Mouse (Mus musculus) limb, embryonic 14.5 days (tissue): Measurements from ENCODE around the gene Gpr25. TPM values are rescaled to one million over a fixed set of nuclear protein-coding genes. Genes with fewer than 3 reads are reported as not detected.

Source experiments
- ATAC-seq: fragments of 200-750 bp; cut with Nextera tagmentation; 2 replicates; pipeline ENCODE4 v1.8.0; 2017; ENCODE audit warnings: low read depth, moderate number of reproducible peaks, moderate TSS enrichment; ENCODE audit not compliant: low FRiP score
- DNase-seq: peaks from one replicate; pipeline ENCODE4 v3.0.0-alpha.2; 2015; ENCODE audit warnings: low spot score
- H3K27ac ChIP-seq: fragments of 300-500 bp; sonication (generic); replicated peaks from 2 replicates; pipeline ENCODE4 v1.5.1; 2014; ENCODE audit warnings: low read depth, mild to moderate bottlenecking, low read length, moderate library complexity, mixed read lengths
- H3K27me3 ChIP-seq: fragments of 300-500 bp; sonication (generic); 2 replicates; pipeline ENCODE4 v1.6.1; 2014; ENCODE audit warnings: low read length, mixed read lengths; ENCODE audit not compliant: control insufficient read depth, insufficient read depth
- H3K36me3 ChIP-seq: fragments of 300-500 bp; sonication (generic); 2 replicates; pipeline ENCODE4 v1.6.1; 2014; ENCODE audit warnings: mild to moderate bottlenecking, low read length, moderate library complexity, mixed read lengths; ENCODE audit not compliant: control insufficient read depth, insufficient read depth
- H3K4me1 ChIP-seq: fragments of 300-500 bp; sonication (generic); 2 replicates; pipeline ENCODE4 v1.6.1; 2014; ENCODE audit warnings: antibody characterized with exemption, low read length, mixed read lengths; ENCODE audit not compliant: control insufficient read depth, insufficient read depth
- H3K4me2 ChIP-seq: fragments of 300-500 bp; sonication (generic); replicated peaks from 2 replicates; pipeline ENCODE4 v1.6.1; 2014; ENCODE audit warnings: low read depth, mild to moderate bottlenecking, low read length, moderate library complexity; ENCODE audit not compliant: severe bottlenecking
- H3K4me3 ChIP-seq: fragments of 300-500 bp; sonication (generic); replicated peaks from 2 replicates; pipeline ENCODE4 v1.5.1; 2014; ENCODE audit warnings: low read length
- H3K9ac ChIP-seq: fragments of 300-500 bp; sonication (generic); 2 replicates; pipeline ENCODE4 v1.6.1; 2014; ENCODE audit warnings: mild to moderate bottlenecking, low read depth, low read length, moderate library complexity; ENCODE audit not compliant: severe bottlenecking
- H3K9me3 ChIP-seq: fragments of 300-500 bp; sonication (generic); 2 replicates; pipeline ENCODE4 v1.6.1; 2016; ENCODE audit warnings: low read length; ENCODE audit not compliant: control insufficient read depth
- POLR2A ChIP-seq: fragments of 200-500 bp; IDR thresholded peaks from 2 replicates; pipeline ENCODE4 v1.8.0; 2012; ENCODE audit warnings: inconsistent platforms, mild to moderate bottlenecking, moderate library complexity, borderline replicate concordance; ENCODE audit not compliant: insufficient read depth, insufficient read length; ENCODE audit errors: extremely low read depth
- WGBS: fragments of 180-500 bp; shearing (Covaris S2); extraction: QIAGEN DNeasy Blood & Tissue Kit; methylation state at CpG from one replicate; pipeline ENCODE4 v1.1.7; 2014; 5-methylcytosine and 5-hydroxymethylcytosine counted together
- polyA plus RNA-seq, 2 experiments: library from polyadenylated mRNA; depleted of rRNA in 1 of 2; stranded (reverse) in 1 of 2; unstranded in 1 of 2; fragments of >200 nt; fragmentation: Nextera tagmentation in 1 of 2; extraction: Ambion mirVana in 1 of 2; gene quantifications; 2 replicates each; pipeline versions ENCODE4 v1.2.1 to v1.2.3; 2012 to 2014

Gene Gpr25
- polyA plus RNA-seq, 2 experiments, result 0.21 to 0.68 TPM

GRCm38 (mm10) chr1:136253472-136253871, 7.2 kb downstream of the Gpr25 start:
- Histone ChIP-seq H3K9me3 (no peaks in the 10 kb centered on the region), H3K4me1 (no peaks in the 10 kb centered on the region), H3K9ac (no peak overlapping the region), H3K36me3 (no peaks in the 10 kb centered on the region), H3K4me2 (no peak overlapping the region), H3K27me3 (peaks cover 2% of the 10 kb centered on the region), H3K27ac (no peak overlapping the region), H3K4me3 (no peak overlapping the region)
- DNase-seq, result no peak
- ATAC-seq, result no peak
- WGBS, result 11% methylated on average over 2 of the region's 2 CpGs
- TF ChIP-seq POLR2A, result no peak

GRCm38 (mm10) chr1:136249662-136250061, 11.0 kb downstream of the Gpr25 start:
- no peak overlapping the region for H3K4me2 ChIP-seq
- no peak overlapping the region for H3K9ac ChIP-seq
- no peaks in the 10 kb centered on the region for H3K4me1 ChIP-seq
- ATAC-seq, result no peak
- H3K9me3 ChIP-seq, result no peaks in the 10 kb centered on the region
- no peak overlapping the region for H3K27ac ChIP-seq
- no peaks in the 10 kb centered on the region for H3K36me3 ChIP-seq
- whole genome bisulfite sequencing, result 45% methylated on average over 5 of the region's 5 CpGs
- H3K27me3 ChIP-seq, result no peaks in the 10 kb centered on the region
- H3K4me3 ChIP-seq, result no peak overlapping the region
- no peak for DNase-seq
- TF ChIP-seq POLR2A, result no peak

- no peaks in the 10 kb centered on the region for H3K9me3 ChIP-seq
- no peaks in the 10 kb centered on the region for H3K4me1 ChIP-seq
- H3K4me3 ChIP-seq, result no peak overlapping the region
- no peaks in the 10 kb centered on the region for H3K36me3 ChIP-seq
- H3K4me2 ChIP-seq, result no peak overlapping the region
- no peak for ATAC-seq
- TF ChIP-seq POLR2A, result no peak
- 81% methylated on average over 5 of the region's 5 CpGs for WGBS
- no peak overlapping the region for H3K9ac ChIP-seq
- H3K27ac ChIP-seq, result no peak overlapping the region
- no peaks in the 10 kb centered on the region for H3K27me3 ChIP-seq
- no peak for DNase-seq
Observed at GRCm38 (mm10) chr1:136247393-136247792, 13.3 kb downstream of the Gpr25 start.

GRCm38 (mm10) chr1:136244469-136244868, 16.2 kb downstream of the Gpr25 start:
- no peaks in the 10 kb centered on the region for H3K36me3 ChIP-seq
- WGBS, result 84% methylated on average over 5 of the region's 5 CpGs
- no peak for TF ChIP-seq POLR2A
- H3K4me2 ChIP-seq, result no peak overlapping the region
- no peak overlapping the region for H3K9ac ChIP-seq
- H3K9me3 ChIP-seq, result no peaks in the 10 kb centered on the region
- H3K27ac ChIP-seq, result no peak overlapping the region
- no peak overlapping the region for H3K4me3 ChIP-seq
- no peaks in the 10 kb centered on the region for H3K27me3 ChIP-seq
- ATAC-seq, result no peak
- H3K4me1 ChIP-seq, result no peaks in the 10 kb centered on the region
- no peak for DNase-seq

- WGBS, result 85% methylated on average over 7 of the region's 7 CpGs
- Histone ChIP-seq H3K4me1 (no peaks in the 10 kb centered on the region), H3K36me3 (no peaks in the 10 kb centered on the region), H3K27ac (no peak overlapping the region), H3K9ac (no peak overlapping the region), H3K4me2 (no peak overlapping the region), H3K27me3 (no peaks in the 10 kb centered on the region), H3K9me3 (no peaks in the 10 kb centered on the region), H3K4me3 (no peak overlapping the region)
- DNase-seq (no peak), ATAC-seq (no peak)
- TF ChIP-seq POLR2A, result no peak
Observed at GRCm38 (mm10) chr1:136241801-136242200, 18.9 kb downstream of the Gpr25 start.

GRCm38 (mm10) chr1:136238495-136238894, 22.2 kb downstream of the Gpr25 start:
- H3K27ac ChIP-seq, result no peak overlapping the region
- H3K4me3 ChIP-seq, result no peak overlapping the region
- H3K9ac ChIP-seq, result no peak overlapping the region
- H3K4me2 ChIP-seq, result no peak overlapping the region
- no peak for TF ChIP-seq POLR2A
- 0 out of 2 replicates have a peak, but pooled peaks cover 3% of the 10 kb centered on the region for H3K4me1 ChIP-seq
- H3K36me3 ChIP-seq, result no peaks in the 10 kb centered on the region
- DNase-seq (no peak), ATAC-seq (no peak)
- WGBS, result 94% methylated on average over 4 of the region's 4 CpGs
- H3K27me3 ChIP-seq, result no peaks in the 10 kb centered on the region
- no peaks in the 10 kb centered on the region for H3K9me3 ChIP-seq
